Mouse (Mus musculus): ENCODE results near the gene Mdga2. TPM values are rescaled to one million over a fixed set of nuclear protein-coding genes. Genes with fewer than 3 reads are reported as not detected.

Mdga2 gene
- polyA plus RNA-seq, 1 experiment from 2014 or later: 0.16 TPM

GRCm38 (mm10) chr12:66708334-66708733, 514.0 kb downstream of the Mdga2 start:
- no peak for DNase-seq (ENCODE audit: low spot score)

GRCm38 (mm10) chr12:66707431-66707830, 514.9 kb downstream of the Mdga2 start:
- no peak for DNase-seq (ENCODE audit: low spot score)

GRCm38 (mm10) chr12:66705015-66705414, 517.3 kb downstream of the Mdga2 start:
- DNase-seq (ENCODE audit: low spot score): no peak

- no peak for DNase-seq (ENCODE audit: low spot score)
Measured at GRCm38 (mm10) chr12:66702781-66703180, 519.6 kb downstream of the Mdga2 start.

GRCm38 (mm10) chr12:66679558-66679957, 542.8 kb downstream of the Mdga2 start:
- no peak for DNase-seq (ENCODE audit: low spot score)

GRCm38 (mm10) chr12:66648605-66649552, 573.5 kb downstream of the Mdga2 start:
- DNase-seq (ENCODE audit: low spot score): no peak

- DNase-seq (ENCODE audit: low spot score): no peak
Measured at GRCm38 (mm10) chr12:66640408-66640807, 581.9 kb downstream of the Mdga2 start.

GRCm38 (mm10) chr12:66619944-66620343, 602.4 kb downstream of the Mdga2 start:
- DNase-seq (ENCODE audit: low spot score): no peak

- DNase-seq (ENCODE audit: low spot score): no peak
Measured at GRCm38 (mm10) chr12:66591617-66592230, 630.6 kb downstream of the Mdga2 start.

GRCm38 (mm10) chr12:66565396-66565795, 657.0 kb downstream of the Mdga2 start:
- no peak for DNase-seq (ENCODE audit: low spot score)

GRCm38 (mm10) chr12:66556846-66557245, 665.5 kb downstream of the Mdga2 start:
- no peak for DNase-seq (ENCODE audit: low spot score)

GRCm38 (mm10) chr12:66556178-66556820, 666.0 kb downstream of the Mdga2 start:
- no peak for DNase-seq (ENCODE audit: low spot score)

- no peak for DNase-seq (ENCODE audit: low spot score)
Measured at GRCm38 (mm10) chr12:66524973-66525372, 697.4 kb downstream of the Mdga2 start.

GRCm38 (mm10) chr12:66499258-66499657, 723.1 kb downstream of the Mdga2 start:
- no peak for DNase-seq (ENCODE audit: low spot score)

- DNase-seq (ENCODE audit: low spot score): no peak
Measured at GRCm38 (mm10) chr12:66470868-66471267, 751.5 kb downstream of the Mdga2 start.

- DNase-seq (ENCODE audit: low spot score): no peak
Measured at GRCm38 (mm10) chr12:66470243-66470863, 752.0 kb downstream of the Mdga2 start.

GRCm38 (mm10) chr12:66465516-66465915, 756.8 kb downstream of the Mdga2 start:
- no peak for DNase-seq (ENCODE audit: low spot score)

- DNase-seq (ENCODE audit: low spot score): no peak
Measured at GRCm38 (mm10) chr12:66443340-66443739, 779.0 kb downstream of the Mdga2 start.

Measured in thymus, postnatal 0 days (tissue).